Mouse (Mus musculus) embryo, embryonic 11 days (tissue): ENCODE data around the gene Rtca.

Experiments
- DNase-seq: peaks from one replicate; pipeline ENCODE4 v3.0.0-alpha.2; 2015

Rtca gene

DNA sequence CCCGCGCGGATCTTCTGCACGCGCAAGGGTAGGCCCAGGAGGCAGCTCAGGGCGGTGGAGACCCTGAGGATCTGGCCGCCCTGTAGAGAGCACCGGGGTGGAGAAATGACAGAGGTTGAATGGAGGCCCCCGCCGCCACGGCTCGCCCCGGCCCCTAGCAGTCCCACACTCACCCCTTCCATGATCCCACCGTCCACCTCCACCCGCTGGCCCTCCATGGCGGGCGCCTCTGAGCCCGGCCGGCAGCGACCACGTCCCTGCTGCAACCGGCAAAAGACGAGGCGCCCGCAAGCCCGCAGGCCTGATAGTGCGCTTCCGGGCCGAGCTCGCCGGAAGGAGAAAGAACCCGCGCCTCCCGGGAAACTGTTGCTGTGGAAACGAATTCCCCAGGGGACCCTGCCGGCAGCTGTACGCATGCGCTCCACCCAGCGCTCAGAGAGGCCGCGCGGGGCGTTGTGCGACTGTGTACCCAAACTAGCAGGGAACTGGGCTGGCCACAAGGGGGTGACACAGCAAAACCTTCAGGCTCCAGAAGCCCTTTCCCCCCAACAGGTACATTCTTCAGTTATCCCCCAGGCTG, at the start of gene Rtca:
Rtca (minus strand) TSS at position 437 of the 580 bp plus-strand sequence.
- peak; percentile 98 for DNase-seq

DNA sequence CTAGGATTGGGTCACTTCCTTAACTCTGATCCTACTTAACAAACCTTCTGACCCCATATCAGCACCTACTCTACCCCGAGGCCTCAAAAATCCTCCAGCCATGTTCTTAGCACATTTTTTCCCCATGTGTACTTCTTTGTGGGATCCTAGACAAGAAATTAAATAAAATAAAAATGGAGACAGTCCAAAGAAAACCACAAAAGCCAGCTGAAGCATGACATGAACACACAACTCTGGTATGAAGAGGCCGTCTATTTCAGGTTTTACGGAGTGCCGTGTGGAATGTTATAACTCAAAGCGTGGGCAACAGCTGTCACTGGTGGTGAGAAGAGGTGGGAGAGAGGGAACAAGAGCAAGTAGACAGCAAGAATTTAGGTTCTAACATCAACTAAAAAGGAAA, 43.4 kb upstream of the Rtca start:
- no peak for DNase-seq

- no peak for DNase-seq
These were observed 39.4 kb upstream of the Rtca start for GRCm38 (mm10) chr3:116547430-116547829.

DNA sequence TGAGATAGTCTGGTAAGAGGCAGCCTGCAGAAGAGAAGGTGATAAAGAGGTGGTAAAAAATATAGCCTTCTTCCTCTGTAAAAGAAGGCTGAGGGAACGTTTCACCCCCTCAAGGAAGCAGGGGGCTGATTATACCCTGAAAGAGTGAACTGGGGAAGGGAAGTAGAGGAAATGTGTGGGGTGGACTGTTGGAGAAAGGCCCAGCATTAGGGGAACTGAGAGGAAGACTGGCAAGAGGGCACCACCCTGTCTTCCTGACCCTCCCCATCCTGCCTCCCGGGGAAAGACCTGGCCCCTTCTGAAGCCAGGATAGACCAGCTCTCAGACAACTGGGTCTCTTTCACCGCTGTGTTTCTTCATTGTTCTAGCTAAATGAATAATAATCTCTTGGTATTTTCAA, 34.5 kb upstream of the Rtca start:
- no peak for DNase-seq

- no peak for DNase-seq
These were observed 34.1 kb upstream of the Rtca start for GRCm38 (mm10) chr3:116542070-116542469.

- DNase-seq: peak; percentile 18
These were observed 29.2 kb upstream of the Rtca start for GRCm38 (mm10) chr3:116537200-116537573.

- DNase-seq: peak; percentile 47
These were observed 28.6 kb upstream of the Rtca start for GRCm38 (mm10) chr3:116536428-116537199.

GRCm38 (mm10) chr3:116530826-116531225, 22.8 kb upstream of the Rtca start:
- no peak for DNase-seq

DNA sequence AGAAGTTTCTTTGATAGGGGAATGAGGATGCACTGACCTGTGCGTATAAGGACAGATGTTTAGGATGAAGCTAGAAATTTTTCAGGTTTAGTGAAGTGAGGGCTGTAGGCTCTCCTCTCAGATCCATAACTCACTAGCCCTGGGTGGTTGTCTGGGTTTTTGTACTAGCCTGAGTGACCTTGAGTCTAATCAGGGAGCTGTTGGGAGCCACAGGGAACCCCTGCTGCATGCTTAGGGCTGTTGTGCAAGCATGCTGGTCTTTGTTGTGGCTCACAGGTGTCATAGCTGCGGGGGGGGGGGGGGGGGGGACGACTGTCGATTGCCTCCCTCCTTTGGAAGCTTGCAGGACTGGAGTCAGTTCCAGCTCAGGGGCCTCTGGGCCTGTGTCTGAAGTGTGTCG, 21.7 kb upstream of the Rtca start:
- no peak for DNase-seq

DNA sequence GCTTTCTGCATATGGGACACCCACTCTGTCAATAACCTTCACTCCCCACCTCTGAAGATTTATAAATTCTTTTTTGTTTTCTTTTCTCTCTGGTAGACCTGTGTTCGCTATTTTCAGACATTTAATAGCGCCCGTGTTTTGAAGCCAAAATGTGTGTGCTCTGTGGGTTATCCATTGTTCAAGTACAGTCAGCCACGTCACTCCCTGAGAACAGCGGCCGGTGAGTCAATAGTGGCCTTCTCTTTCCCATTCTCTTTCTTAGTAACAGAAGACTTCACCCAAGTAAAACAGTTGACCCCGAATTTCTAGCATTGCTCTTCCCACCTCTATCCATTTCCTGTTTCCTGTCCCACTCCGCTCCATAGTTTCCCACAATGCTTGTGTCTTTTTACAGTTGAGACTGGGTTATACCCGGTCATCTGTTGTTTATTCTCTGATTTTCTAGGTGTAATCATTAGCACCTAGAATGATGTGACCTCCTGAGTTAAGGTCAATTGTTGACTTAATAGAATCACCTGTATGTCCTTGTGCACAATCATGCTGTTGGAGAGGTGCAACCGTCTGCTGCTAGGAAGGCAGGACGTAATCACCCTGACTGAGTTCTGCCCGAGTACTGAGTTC, 12.2 kb upstream of the Rtca start:
- DNase-seq: no peak

DNA sequence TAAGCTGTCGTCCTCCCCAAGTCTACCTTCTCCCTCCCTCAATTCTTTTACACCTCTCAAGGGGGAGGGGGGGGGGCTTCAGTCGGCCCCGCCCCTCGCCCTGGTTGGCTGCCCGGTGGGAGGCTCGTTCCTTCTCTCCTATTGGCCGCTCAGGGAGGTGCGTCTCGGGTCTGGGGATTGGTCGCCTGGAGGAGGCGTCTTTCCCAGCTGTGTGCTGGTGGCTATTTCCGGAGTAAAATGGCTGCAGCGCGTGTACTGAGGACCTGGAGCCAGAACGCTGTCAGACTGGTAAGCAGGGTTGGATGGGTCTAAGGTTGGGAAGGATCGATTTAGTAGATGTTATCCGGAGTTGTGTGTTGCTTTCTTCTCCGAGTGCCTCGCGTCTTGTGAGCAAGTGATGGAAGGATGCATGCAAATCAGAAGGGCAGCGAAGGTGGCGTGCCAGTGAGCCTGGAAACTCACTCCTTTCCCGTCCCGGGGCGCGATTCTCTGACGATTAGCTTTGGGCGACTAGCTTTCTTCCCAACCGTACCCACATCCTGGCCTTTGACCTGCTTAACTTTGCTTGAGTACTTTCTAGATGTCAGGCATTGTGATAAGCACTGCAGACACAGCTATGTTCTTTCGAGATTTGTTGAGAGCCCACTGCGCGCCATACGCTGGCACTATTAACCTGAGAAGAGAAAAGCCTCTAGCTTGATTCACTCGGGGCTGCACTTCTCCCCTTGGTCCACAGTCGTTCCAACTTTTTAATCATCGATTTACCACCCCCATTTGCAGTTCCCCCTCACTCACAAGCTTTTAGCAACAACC, 5.1 kb upstream of the Rtca start, which contains the start of gene Dbt:
Dbt (plus strand) TSS at position 167 of the 813 bp plus-strand sequence.
- DNase-seq: peak; percentile 95

DNA sequence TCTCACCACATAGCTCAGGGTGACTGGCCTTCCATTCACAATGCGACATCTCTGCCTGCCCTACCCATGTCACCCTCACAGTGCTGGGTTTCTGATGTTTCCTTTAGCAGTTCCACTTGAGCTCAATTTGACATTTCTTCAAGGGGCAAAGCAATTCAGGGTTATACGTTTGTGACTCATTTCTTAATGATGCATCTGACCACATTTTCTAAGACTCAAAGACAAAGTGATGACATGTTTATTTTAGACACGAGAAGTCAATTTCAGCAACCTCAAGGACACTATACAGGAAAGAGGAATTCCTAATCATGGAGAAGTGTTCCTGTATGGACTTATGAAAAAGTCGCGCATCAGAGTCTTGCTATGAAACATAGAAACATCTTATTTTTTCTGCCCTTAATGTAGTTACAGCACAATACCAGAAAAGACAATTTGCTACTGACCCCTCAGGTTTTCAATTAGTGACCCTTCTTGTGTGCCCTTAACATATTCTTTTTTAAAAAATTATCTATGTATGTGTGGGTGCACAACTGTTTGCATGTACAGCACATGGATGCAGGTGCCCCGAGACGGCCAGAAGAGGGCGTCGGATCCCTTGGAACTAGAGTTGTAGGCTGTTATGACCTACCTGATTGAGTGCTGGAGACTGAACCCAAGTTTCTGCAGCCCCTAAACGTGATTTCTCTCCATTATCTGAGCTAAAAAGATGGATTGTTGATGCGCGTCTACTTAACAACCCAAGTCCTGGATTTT, 4.3 kb upstream of the Rtca start:
- no peak for DNase-seq

- DNase-seq: no peak
These were observed 12.3 kb downstream of the Rtca start for GRCm38 (mm10) chr3:116495671-116496070.

DNA sequence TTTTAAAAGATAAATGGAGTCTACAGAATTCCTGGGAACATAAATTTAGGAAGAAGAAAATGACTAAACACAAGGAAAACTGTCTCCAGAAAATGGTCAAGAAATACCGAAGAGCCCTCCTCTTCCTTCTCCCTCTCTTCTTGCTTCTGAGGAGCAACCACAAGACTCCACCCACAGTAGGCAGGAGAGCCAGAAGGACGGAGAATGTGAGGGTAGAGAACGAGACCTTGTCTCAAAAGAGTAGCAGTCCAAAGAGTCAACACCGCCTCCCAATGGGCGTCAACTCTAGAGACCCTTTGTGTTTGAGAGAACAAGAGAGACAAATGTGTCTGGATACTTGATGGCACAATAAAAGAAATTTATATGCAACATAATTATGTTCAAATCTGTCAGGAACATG, 14.3 kb downstream of the Rtca start:
- DNase-seq: no peak

DNA sequence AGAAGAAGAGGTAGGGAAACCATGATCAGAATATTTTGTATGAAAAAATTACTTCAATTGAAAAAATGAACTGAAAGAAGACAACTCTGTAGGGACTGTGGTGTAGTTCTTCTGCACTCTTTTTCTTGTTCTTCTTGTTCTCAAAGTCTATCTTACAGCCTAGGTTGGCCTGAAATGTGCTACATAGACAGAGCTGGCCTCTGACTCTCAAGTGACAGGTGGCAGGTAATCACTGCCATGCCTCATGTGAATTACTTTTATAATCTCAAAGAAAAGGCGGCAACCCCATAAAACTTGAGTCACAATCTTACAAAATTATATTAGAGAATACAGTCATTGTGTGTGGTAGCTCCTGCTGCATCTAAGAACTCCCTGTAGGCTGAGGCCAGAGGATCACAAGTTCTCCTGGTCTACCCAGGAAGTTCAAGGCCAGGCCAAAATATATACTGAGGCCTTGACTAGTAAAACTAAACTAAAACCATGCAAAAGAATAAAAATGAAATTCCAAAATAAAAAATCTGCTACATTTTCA, 16.0 kb downstream of the Rtca start:
- DNase-seq: no peak

DNA sequence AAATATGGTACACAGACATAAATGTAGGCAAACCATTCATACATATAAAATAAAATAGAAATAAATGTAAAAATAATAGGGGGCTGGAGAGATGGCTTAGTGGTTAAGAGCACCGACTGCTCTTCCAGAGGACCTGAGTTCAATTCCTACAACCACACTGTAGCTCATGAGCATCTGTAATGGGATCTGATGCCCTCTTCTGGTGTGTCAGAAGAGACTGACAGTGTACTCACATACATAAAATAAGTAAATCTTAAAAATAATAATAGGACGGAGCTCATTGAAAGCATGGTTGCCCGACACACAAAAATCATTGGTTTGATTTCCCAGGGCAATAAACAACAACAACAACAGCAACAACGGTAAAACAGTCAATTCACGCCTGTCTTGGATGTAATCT, 17.1 kb downstream of the Rtca start:
- DNase-seq: no peak

GRCm38 (mm10) chr3:116483271-116483670, 24.7 kb downstream of the Rtca start:
- DNase-seq: no peak

DNA sequence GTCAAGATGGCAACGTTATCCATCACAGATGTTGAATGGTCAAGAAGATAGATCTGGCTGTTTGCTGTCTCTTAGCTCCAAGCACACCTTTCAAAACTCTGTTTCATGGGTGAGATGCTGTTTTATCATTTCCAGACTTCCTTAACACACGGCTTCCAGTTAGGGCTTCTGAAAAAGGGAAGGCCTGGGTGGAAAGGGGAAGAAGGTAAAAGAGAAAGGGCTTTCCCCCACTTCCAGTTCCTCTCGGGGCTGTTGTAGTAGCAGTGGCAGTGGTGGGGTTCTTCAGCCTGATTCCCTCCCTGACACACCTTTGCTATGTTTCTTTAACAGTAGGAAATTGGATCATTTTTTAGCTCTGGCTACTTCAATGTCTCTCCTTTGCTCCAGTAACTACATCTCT, 25.3 kb downstream of the Rtca start:
- no peak for DNase-seq

GRCm38 (mm10) chr3:116480937-116481336, 27.1 kb downstream of the Rtca start:
- peak; percentile 12 for DNase-seq

- peak; percentile 20 for DNase-seq
These were observed 27.9 kb downstream of the Rtca start for GRCm38 (mm10) chr3:116480119-116480518.

DNA sequence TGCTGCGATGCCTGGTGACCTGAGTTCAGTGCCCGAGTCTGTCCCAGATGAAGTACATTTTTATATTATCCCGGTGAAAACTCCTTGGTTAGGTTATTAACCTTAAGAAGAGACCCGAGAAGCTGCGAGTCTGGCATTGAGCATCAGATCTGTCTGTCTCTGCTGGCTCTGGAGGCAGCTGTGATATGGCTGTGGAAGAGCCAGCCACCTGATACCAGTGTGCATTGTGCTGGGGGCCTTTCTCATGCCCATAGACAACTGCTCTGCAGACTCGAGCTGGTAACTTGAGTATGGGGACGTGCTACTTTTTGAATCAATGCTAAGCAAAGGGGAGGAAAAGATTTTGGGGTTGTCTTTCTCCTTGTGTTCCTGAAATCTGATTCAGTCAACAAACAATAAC, 30.7 kb downstream of the Rtca start:
- DNase-seq: no peak

DNA sequence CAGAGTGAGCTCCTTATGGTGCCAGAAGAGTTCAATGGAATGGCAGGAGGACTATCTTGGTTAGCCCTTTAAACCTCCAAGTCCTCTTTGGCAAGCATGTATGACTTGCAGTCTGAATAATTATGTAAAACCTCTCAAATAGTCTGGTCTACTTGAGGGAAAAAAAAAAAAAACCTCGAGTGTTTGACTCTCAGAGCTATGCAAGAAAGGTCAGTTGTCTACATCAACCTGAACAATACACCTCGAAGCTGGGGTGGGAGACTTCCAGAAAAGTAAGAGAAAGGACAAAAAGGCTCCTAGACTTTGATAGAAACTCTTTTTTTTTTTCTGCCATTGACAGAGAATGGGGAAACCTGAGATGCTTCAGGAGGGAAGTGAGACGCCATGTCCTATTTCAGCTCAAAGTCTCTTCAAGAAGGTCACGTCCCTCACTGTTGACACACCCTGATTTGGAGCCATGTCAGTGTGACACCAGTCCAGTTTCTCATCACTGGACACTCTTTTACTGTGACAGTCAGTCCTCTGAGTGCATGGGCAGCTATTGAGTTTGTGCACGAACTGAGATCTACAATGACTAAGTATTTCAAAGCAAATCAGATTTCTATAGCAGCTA, 31.2 kb downstream of the Rtca start:
- DNase-seq: no peak
